Mouse (Mus musculus) liver, adult 2 months (tissue): Measurements from ENCODE around the gene Tmem87a.

ENCODE experiments used
- CTCF ChIP-seq: fragments of 200-500 bp; IDR thresholded peaks from 2 replicates; pipeline ENCODE4 v1.5.1; 2011; ENCODE audit warnings: low read depth, low read length, control low read depth
- POLR2A ChIP-seq: fragments of 200-500 bp; IDR thresholded peaks from 2 replicates; pipeline ENCODE4 v1.6.1; 2011; ENCODE audit warnings: low read length, control low read depth; ENCODE audit not compliant: insufficient read depth; ENCODE audit errors: extremely low read depth

DNA sequence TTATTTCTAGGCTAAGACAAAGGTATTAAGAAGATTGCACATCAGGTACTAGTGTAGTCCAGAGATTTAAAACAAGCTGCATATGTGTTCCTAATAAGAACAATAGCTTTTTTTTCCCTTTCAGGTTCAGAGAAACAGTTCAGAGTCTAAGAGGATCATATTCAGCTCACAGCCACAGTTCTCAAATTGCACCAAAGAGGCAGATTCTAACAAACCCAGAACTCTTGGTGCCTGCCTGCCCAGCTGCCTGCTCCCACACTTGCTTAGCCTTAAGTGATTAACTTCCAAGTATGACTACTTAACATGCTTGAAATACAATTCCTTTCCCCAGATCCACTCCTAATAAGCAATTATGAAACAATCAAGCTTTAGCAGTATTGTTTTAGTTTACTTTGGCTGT lies 10.2 kb upstream of the Tmem87a start:
- TF ChIP-seq POLR2A = no peak
- TF ChIP-seq CTCF = no peak
